Mouse (Mus musculus) hindbrain, embryonic 16.5 days (tissue): ENCODE results near the gene Pin1. TPM values are rescaled to one million over a fixed set of nuclear protein-coding genes. Genes with fewer than 3 reads are reported as not detected.

Source experiments
- ATAC-seq: fragments of 200-750 bp; cut with Nextera tagmentation; 2 replicates; pipeline ENCODE4 v1.8.0; 2017; ENCODE audit warnings: moderate TSS enrichment, moderate library complexity
- H3K27ac ChIP-seq: fragments of 300-500 bp; sonication (generic); 2 replicates; pipeline ENCODE4 v1.5.1; 2014; ENCODE audit warnings: low read depth, mild to moderate bottlenecking, control low read depth, low read length, moderate library complexity
- H3K27me3 ChIP-seq: fragments of 300-500 bp; sonication (generic); replicated peaks from 2 replicates; pipeline ENCODE4 v1.6.1; 2014; ENCODE audit warnings: low read length; ENCODE audit not compliant: control insufficient read depth, insufficient read depth
- H3K36me3 ChIP-seq: fragments of 300-500 bp; sonication (generic); 2 replicates; pipeline ENCODE4 v1.6.1; 2014; ENCODE audit warnings: mild to moderate bottlenecking, low read length, moderate library complexity, mixed read lengths; ENCODE audit not compliant: control insufficient read depth, insufficient read depth
- H3K4me1 ChIP-seq: fragments of 300-500 bp; sonication (generic); 2 replicates; pipeline ENCODE4 v1.6.1; 2014; ENCODE audit warnings: low read depth, low read length; ENCODE audit not compliant: control insufficient read depth, insufficient read depth
- H3K4me2 ChIP-seq: fragments of 300-500 bp; sonication (generic); 2 replicates; pipeline ENCODE4 v1.6.1; 2014; ENCODE audit warnings: mild to moderate bottlenecking, low read length, control low read depth, moderate library complexity
- H3K4me3 ChIP-seq: fragments of 300-500 bp; sonication (generic); 2 replicates; pipeline ENCODE4 v1.5.1; 2014; ENCODE audit warnings: mild to moderate bottlenecking, low read length, control low read depth, moderate library complexity
- H3K9ac ChIP-seq: fragments of 300-500 bp; sonication (generic); 2 replicates; pipeline ENCODE4 v1.6.1; 2014; ENCODE audit warnings: low read depth, mild to moderate bottlenecking, control low read depth, low read length, moderate library complexity
- H3K9me3 ChIP-seq: fragments of 300-500 bp; sonication (generic); 2 replicates; pipeline ENCODE4 v1.6.1; 2014; ENCODE audit warnings: mild to moderate bottlenecking, low read length, moderate library complexity; ENCODE audit not compliant: control insufficient read depth
- WGBS: fragments of 180-500 bp; shearing (Covaris S2); extraction: QIAGEN DNeasy Blood & Tissue Kit; methylation state at CpG from one replicate; pipeline ENCODE4 v1.1.7; 2014; 5-methylcytosine and 5-hydroxymethylcytosine counted together
- polyA plus RNA-seq: library from polyadenylated mRNA; unstranded; fragments of >200 nt; fragmentation: Nextera tagmentation; extraction: Ambion mirVana; gene quantifications from 2 replicates; pipeline ENCODE4 v1.2.1, GENCODE M21; 2015

The Pin1 gene
- polyA plus RNA-seq, 1 experiment from 2014 or later, result 76.1 TPM

DNA sequence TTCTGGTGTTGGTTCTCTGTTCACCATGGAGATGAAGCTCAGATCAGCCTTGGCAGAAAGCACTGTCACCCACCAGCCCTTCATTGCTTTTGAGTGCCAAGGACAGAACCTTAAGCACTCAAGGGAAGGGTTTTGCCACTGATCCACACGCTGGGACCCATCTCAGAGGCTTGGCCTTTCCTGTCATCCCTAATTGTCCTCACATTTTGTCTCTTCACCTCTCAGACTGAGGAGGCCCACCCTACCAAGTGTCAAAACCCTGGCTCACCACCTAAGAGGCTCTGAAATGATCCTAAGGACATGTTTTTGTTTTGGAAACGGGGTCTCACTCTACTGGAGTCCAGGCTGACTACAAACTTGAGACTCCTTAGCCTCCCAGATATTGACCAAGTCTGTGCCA, 15.1 kb upstream of the Pin1 start:
- WGBS, result 83% methylated on average over 2 of the region's 2 CpGs
- Histone ChIP-seq H3K9me3 (no peaks in the 10 kb centered on the region), H3K4me1 (peaks cover 11% of the 10 kb centered on the region), H3K27ac (no peak overlapping the region), H3K4me3 (no peak overlapping the region), H3K27me3 (no peaks in the 10 kb centered on the region), H3K4me2 (no peak overlapping the region), H3K9ac (no peak overlapping the region), H3K36me3 (0 out of 2 replicates have a peak, but pooled peaks cover 6% of the 10 kb centered on the region)
- no peak for ATAC-seq

DNA sequence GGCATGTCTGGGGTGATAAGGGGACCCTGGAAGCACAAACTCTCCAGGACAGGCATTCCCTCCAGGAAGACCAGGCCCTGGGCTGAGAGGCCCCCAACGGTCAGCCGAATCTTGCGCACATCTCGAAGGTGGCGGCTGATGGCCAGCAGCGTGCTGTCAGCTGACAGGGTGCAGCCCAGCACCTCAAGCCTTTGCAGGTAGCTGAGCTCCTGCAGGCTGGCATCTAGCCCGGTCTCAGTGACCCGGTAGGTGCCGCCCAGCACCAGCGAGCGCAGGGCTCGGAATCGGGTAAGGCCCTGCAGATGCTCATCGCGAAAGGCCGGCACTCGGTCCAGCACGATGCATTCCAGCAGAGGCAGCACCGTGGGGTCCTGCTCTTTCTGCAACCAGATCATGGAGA, 13.3 kb upstream of the Pin1 start:
- ATAC-seq, result no peak
- H3K4me3 ChIP-seq, result no peak overlapping the region
- no peaks in the 10 kb centered on the region for H3K27me3 ChIP-seq
- 94% methylated on average over 19 of the region's 19 CpGs for WGBS
- H3K9me3 ChIP-seq, result no peaks in the 10 kb centered on the region
- H3K4me1 ChIP-seq, result peaks cover 12% of the 10 kb centered on the region
- H3K36me3 ChIP-seq, result 0 out of 2 replicates have a peak, but pooled peaks cover 6% of the 10 kb centered on the region
- no peak overlapping the region for H3K9ac ChIP-seq
- no peak overlapping the region for H3K27ac ChIP-seq
- H3K4me2 ChIP-seq, result no peak overlapping the region

DNA sequence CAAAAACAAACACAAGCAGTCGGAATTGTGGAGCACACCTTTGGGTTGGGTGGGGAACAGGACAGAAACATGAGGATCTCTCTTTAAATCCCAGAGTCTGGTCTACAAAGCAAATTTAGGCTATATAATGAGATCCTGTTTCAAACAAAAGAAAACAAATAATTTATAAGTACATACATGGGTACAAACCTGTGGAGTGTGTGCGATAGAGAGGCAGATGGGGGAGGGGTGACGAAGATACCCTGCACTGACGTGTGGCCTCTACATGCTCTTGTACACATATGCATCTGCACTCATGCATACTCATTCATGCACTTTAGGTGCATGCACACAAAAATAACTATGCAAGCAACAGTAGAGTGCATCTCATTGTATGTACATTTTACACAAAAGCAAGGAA, 12.4 kb upstream of the Pin1 start:
- Histone ChIP-seq H3K4me1 (peaks cover 17% of the 10 kb centered on the region), H3K27me3 (no peaks in the 10 kb centered on the region), H3K27ac (no peak overlapping the region), H3K9me3 (no peaks in the 10 kb centered on the region), H3K9ac (no peak overlapping the region), H3K4me3 (no peak overlapping the region), H3K36me3 (0 out of 2 replicates have a peak, but pooled peaks cover 6% of the 10 kb centered on the region), H3K4me2 (no peak overlapping the region)
- WGBS, result 89% methylated on average over 4 of the region's 4 CpGs
- ATAC-seq, result no peak

DNA sequence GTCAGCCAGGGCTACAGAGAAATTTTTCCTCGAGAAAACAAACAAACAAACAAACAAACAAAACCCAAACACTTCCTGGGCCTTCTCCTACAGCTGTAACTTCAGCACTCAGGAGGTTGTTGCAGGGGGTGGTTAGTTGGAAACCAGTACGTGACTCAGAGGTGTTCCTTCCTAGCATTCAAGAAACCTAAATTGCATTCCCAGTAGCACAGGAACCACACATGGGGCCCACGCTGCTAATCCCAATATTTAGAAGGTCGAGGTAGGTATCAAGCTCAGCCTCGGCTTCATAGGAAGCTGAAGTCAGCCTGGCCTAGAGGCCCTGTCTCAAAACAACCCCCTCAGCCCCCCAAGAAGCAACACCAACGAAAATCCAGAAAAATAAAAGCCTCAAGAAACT, 10.4 kb upstream of the Pin1 start:
- Histone ChIP-seq H3K27me3 (no peaks in the 10 kb centered on the region), H3K4me2 (peak overlapping the region; percentile 99), H3K27ac (peak overlapping the region; percentile 89; the same call in 1 of the 2 replicates), H3K36me3 (peaks cover 6% of the 10 kb centered on the region; the same call in 1 of the 2 replicates), H3K4me3 (peak overlapping the region; percentile 90), H3K9me3 (no peaks in the 10 kb centered on the region), H3K4me1 (peaks cover 30% of the 10 kb centered on the region), H3K9ac (peak overlapping the region; percentile 76)
- no peak for ATAC-seq
- WGBS, result 31% methylated on average over 6 of the region's 6 CpGs

DNA sequence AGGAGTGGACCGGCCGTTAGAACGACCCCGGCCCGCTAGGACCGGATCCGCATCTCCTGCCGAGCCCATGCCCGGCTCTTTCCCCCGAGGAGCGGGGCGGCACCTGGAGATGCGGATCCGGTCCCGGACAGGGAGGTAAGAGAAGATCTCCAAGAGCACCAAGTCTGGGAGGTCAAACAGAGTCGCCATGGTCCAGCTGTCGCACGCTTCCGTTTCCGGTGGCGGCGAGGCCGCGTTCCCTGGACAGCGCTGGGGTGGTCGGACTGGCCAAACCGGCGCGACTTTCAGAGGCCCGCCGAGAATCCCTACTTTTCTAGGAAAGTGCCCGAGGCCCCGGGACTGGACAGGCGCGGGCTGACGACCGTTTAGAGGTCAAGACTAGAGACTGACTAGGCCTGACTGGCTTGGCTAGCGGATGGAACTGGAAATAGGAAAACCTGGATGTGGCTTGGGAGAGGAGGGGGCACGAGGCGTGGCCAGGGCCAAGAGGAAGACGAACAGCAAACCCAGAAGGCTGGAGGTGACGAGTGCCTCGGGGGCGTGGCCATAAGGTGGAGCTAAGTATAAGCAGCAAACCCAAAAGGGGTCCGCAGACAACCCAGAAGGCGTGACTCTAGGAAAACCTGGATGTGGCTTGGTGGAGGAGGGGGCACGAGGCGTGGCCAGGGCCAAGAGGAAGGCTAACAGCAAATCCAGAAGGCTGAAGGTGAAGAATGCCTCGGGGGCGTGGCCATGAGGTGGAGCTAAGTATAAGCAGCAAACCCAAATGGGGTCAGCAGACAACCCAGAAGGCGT, 9.6 kb upstream of the Pin1 start, which contains the start of gene Ubl5:
TSS of gene Ubl5 (plus strand) at position 778 of the 795 bp plus-strand sequence.
- Histone ChIP-seq H3K27ac (peak within 1 kb of the TSS; percentile 89), H3K27me3 (no peaks in the 10 kb centered on the region), H3K9ac (peak within 1 kb of the TSS; percentile 76), H3K9me3 (no peaks in the 10 kb centered on the region), H3K36me3 (peaks cover 8% of the 10 kb centered on the region), H3K4me1 (peaks cover 30% of the 10 kb centered on the region), H3K4me2 (peak within 1 kb of the TSS; percentile 99), H3K4me3 (peak within 1 kb of the TSS; percentile 90)
- ATAC-seq, result peak; percentile 94
- 1% methylated on average over 51 of the region's 51 CpGs for WGBS

DNA sequence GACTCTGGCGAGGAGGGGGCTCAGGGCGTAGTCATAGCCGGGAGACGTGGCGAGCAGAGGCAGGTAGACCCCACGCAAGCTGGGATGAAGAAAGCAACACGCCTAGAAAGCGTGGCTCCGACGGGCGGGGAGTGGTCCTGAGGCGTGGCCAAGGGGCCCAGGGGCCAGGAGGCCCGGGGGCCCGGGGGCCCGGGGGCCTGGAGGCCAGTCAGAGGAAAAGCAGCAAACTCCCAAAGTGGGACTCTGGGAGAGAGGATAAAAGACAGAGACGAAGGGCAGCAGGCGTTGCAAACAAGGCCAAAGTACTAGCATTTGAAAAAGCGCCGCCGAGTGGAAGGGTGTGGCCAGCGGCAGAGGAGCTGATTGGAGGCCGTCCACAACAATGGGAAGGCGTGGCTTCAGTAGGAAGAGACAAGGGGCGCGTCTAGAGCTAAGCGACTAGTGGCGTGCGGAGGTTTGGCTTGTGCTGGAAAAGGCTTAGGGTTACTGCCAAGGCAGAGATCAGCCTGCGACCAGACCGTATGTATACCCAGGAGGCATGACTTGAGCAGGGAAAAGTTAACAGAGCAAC, 8.9 kb upstream of the Pin1 start:
- H3K4me1 ChIP-seq, result peaks cover 30% of the 10 kb centered on the region
- H3K4me3 ChIP-seq, result peak overlapping the region; percentile 90
- peak; percentile 68 for ATAC-seq
- H3K9me3 ChIP-seq, result no peaks in the 10 kb centered on the region
- H3K9ac ChIP-seq, result peak overlapping the region; percentile 76
- H3K4me2 ChIP-seq, result peak overlapping the region; percentile 99
- peak overlapping the region; percentile 89 for H3K27ac ChIP-seq
- WGBS, result under 1% methylated on average over 30 of the region's 30 CpGs
- peaks cover 9% of the 10 kb centered on the region for H3K36me3 ChIP-seq
- H3K27me3 ChIP-seq, result no peaks in the 10 kb centered on the region

DNA sequence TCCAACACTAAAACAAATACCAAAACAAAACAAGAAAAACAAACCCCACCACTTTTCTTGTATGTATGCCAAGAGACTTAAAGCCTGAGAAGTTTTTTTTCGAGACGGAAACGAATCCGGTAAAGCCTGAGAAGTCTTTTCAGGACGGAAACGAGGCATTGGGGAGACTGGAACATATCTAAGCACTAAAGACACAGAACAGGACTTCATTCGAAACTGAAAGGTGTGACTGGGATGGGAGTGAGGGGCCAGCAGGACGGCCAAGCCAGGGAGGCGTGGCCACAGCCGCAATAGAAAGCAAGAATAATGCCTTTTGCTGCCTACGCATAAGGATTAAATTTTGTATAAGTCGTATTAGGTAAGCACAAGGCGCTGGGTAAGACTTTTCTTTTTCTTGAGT, 8.1 kb upstream of the Pin1 start:
- no peak for ATAC-seq
- Histone ChIP-seq H3K27me3 (no peaks in the 10 kb centered on the region), H3K27ac (peak overlapping the region; percentile 89), H3K4me2 (peak overlapping the region; percentile 99), H3K36me3 (peaks cover 12% of the 10 kb centered on the region), H3K4me1 (peaks cover 30% of the 10 kb centered on the region), H3K9ac (peak overlapping the region; percentile 76), H3K9me3 (no peaks in the 10 kb centered on the region), H3K4me3 (peak overlapping the region; percentile 90)
- 12% methylated on average over 13 of the region's 13 CpGs for WGBS

DNA sequence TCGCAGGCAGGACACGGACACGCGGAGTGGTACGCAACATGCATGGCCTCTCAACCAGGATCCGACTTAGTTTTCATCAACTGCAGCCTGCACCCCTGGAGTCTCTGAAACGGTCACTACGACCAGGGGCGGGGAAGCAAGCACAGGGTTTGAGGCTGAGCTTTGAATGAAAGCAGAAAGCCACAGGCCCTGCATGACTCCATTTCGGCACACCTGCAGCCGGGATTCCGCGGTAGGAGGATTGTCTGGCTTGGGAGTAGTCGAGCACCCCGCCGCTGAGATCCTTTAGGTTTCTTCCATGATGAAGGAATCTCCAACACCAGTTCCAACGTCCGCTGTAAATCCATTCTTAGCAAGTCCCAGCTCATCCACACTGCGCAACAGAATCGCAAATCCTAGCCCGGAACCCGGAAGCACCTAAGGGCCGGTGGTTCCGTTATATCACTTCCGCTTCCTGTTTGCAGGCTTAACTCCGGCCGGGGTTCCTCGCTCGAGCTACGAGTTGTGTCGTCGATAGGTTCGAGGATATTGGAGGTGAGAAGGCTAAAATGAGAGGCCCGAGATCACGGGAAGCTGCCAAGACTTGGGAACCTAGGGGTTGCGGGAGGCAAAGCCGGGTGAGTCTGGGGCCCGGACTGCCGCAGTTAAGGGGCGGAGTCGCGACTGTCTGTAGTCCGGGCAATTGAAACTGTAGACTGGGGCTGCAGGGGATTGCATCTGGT, 7.4 kb upstream of the Pin1 start, which contains the start of gene Fbxl12:
TSS of gene Fbxl12 (minus strand) at position 408 of the 722 bp plus-strand sequence.
- Histone ChIP-seq H3K9ac (peak within 1 kb of the TSS; percentile 76), H3K4me2 (peak within 1 kb of the TSS; percentile 99), H3K36me3 (peaks cover 15% of the 10 kb centered on the region), H3K27ac (peak within 1 kb of the TSS; percentile 89), H3K4me3 (peak within 1 kb of the TSS; percentile 90), H3K9me3 (no peaks in the 10 kb centered on the region), H3K4me1 (peaks cover 30% of the 10 kb centered on the region), H3K27me3 (no peaks in the 10 kb centered on the region)
- peak; percentile 37; the same call in 1 of the 2 replicates for ATAC-seq
- under 1% methylated on average over 43 of the region's 43 CpGs for WGBS

DNA sequence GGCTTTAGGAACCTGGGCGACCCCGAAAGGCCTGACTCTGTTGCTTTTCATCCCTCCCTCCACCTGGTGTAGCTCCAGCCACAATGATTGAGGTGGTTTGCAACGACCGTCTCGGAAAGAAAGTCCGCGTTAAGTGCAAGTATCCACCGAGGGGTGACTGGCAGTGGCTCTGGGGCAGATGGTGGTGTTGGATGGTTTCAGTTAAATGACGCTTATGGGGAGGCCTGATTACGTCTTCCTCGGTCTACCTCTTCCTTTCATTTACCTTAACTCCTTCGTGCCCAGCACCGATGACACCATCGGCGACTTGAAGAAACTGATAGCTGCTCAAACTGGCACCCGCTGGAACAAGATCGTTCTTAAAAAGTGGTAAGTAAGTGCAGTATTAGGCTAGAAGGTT, 6.8 kb upstream of the Pin1 start:
- Histone ChIP-seq H3K4me3 (peak overlapping the region; percentile 90), H3K36me3 (peaks cover 15% of the 10 kb centered on the region), H3K9me3 (no peaks in the 10 kb centered on the region), H3K9ac (peak overlapping the region; percentile 76), H3K4me2 (peak overlapping the region; percentile 99), H3K4me1 (peaks cover 30% of the 10 kb centered on the region), H3K27me3 (no peaks in the 10 kb centered on the region), H3K27ac (peak overlapping the region; percentile 89)
- WGBS, result 4% methylated on average over 17 of the region's 17 CpGs
- ATAC-seq, result no peak
